Mouse (Mus musculus) retina, postnatal 7 days (tissue): Measurements from ENCODE around the gene Parp6.

Source experiments
- DNase-seq: peaks from one replicate; pipeline ENCODE4 v3.0.0-alpha.2; 2012; ENCODE audit warnings: low read depth, low spot score

Gene Parp6

GRCm38 (mm10) chr9:59655958-59656634, 39.0 kb downstream of the Parp6 start, which contains the start of gene Pkm:
Gene Pkm (plus strand): TSS chr9:59656368.
- peak; percentile 98 for DNase-seq

GRCm38 (mm10) chr9:59656635-59657617, 39.8 kb downstream of the Parp6 start:
- DNase-seq = peak; percentile 84

DNA sequence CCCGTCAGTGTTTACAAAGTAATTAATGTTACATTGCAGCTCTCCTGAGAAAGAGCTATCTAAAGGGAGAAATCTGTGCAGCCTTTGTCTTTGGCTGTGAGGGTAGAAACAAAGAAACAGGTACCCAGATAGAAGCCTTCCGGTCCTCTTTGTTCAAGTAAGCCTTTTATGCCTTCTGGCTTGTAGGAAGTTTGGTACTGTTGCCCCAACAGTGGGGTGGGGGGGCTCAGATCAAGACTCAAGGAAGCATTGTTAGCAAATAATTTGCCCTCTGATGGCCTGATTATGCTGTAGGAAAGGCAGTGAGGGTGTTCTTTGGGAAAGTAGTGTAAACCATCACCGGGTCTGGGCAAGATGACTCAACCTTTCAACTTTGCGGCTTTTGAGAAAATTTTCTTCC, 41.1 kb downstream of the Parp6 start:
- no peak for DNase-seq

GRCm38 (mm10) chr9:59659036-59660026, 42.2 kb downstream of the Parp6 start:
- peak; percentile 74 for DNase-seq

GRCm38 (mm10) chr9:59660421-59660820, 43.3 kb downstream of the Parp6 start:
- DNase-seq = peak; percentile 50

DNA sequence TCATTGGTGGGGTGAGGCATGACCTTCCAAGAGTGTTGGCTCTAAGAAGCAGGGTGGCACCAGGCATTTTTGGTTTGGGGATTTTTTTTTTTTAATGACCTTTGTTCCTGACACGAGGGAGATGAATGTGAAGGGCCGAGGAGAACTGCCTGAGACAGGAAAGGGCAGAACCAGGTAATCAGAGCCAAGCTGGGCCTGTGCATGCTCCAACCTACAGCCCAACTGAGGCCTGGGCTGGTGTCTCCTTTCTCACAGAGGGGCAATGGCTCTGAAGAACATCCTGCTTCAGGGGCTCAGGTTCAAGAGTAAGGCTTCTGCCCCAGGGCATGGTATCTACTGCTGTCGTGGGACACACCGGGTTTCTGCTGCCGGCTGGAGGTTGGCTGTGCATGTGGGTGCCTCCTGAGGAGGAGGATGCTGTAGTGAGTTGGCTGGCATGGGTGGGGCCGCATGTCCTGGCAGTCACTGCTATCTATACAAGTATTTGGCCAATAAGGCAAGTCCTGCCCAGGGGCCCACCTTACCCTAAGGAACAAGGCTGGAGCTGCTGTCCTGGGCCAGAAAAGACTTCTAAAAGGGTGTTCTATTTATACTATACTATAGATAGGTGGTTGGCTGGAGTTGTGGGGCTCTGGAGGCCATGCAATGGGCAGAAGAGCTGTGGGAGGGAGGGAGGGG, 44.4 kb downstream of the Parp6 start:
- no peak for DNase-seq

DNA sequence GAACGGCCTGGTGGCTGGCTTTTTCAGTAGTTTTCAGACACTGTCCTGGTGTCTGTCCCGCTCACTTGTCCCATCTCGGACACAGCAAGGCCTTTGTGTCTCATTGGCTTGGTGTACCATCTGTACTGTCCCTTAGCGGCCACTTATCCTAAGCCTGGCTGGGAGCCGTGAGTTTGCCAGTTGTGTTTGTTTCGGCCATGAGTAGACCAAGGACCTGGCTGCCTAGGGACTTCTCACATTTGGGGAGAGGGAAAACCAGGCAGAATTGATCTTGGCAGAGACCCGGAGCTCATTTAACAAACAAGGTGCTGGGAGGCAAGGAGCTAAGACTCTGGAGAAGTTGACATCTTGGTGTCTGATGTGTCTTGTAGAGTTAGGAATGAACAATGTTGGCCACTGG, 46.1 kb downstream of the Parp6 start:
- no peak for DNase-seq

- DNase-seq = no peak
These were observed 46.9 kb downstream of the Parp6 start for GRCm38 (mm10) chr9:59663957-59664356.

- DNase-seq = no peak
These were observed 47.7 kb downstream of the Parp6 start for GRCm38 (mm10) chr9:59664664-59665256.

DNA sequence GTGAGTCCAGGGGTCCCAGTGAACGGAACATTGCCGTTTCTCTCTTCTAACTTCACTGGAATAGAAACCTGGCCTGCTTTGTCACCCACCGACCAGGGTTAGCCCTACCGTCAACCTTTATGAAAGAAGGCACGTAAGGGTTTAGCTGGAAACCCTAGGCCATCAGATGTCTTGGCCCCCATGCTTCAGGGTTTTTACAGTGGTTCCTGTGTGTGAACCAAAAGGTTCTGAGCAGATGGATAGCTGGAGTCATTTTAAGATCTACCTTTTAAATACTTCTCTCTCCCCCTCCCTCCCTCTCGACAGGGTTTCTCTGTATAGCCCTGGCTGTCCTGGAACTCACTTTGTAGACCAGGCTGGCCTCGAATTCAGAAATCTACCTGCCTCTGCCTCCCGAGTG, 48.9 kb downstream of the Parp6 start:
- no peak for DNase-seq

GRCm38 (mm10) chr9:59666813-59667212, 49.7 kb downstream of the Parp6 start:
- DNase-seq = no peak

DNA sequence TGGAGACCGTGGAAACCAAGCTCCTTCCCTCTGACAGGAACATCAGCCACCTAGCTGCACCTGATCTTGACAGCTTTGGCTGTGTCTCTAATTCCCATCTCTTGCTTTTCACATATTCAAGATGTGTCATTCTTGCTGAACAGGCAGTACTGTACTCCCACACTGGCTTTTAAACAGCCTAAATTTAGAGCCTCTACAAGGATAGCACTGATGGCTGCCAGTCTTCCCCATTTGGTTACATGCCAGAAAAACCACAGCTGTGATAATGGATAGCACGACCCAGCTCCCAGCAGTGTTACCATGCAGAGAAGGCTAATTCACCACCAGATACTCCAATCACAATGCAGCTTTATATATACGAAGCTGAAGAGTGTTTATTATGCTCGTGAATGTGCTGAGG, 50.2 kb downstream of the Parp6 start:
- DNase-seq = no peak

GRCm38 (mm10) chr9:59667904-59668303, 50.8 kb downstream of the Parp6 start:
- DNase-seq = no peak

DNA sequence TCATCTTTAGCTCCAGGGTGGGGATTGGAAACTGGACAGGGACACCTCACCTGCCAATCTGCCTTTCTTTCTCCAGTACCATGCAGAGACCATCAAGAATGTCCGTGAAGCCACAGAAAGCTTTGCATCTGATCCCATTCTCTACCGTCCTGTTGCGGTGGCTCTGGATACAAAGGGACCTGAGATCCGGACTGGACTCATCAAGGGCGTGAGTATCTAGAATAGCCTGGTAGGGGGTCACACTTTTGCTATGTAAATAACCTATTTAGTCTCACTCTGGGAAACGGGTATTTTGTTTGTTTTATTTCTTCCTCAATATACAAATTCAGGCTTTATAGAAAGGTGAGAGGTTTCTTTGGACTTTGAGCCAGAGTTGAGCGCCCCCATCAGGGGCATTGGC, 51.4 kb downstream of the Parp6 start:
- DNase-seq = no peak

DNA sequence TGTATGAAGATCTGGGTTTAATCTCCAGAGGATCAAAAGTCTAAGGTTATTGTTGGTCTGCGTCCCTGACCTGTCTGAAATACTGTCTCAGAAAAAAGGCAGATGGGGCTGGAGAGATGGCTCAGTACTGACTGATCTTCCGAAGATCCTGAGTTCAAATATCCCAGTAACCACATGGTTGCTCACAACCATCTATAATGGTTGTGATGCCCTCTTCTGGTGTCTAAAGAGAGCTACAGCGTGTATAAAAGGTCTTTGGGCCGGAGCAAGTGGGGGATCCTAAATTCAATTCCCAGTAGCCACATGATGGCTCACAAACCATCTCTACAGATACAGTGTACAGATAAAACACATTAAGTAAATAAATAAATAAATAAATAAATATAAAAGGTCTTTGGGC, 52.1 kb downstream of the Parp6 start:
- no peak for DNase-seq

DNA sequence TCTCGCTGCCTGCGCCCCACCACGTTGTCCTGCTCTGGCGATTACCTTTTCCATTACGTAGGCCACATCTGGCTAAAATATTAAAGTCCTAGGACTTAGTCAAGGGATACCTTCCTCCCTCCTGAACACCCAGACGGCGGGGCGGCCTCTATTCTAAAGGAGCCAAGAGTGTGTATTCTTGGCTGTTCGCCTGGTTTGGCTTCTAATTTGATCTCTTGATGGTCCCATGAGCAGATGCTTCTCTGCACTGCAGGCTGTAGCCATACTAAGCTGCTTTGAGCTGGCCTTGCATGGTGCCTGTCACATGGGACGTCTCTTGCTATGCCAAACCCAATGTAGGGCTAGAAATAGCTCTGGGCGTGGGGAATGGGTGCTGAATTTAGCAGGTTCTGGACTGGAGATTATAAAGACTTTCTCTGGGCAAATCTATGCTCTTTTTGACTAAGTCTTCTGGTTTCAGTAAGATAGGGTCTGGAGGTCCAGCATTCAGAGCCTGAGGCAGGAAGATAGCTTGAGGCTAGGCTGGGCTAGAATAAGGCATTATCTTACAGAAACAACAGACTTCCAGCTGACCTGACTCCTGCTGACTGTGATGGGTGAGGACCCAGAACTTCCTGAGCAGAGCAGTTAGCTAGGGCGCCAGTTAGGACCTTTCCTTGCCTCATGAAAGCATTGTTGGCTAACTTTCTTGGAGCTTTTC, 55.3 kb downstream of the Parp6 start:
- DNase-seq = no peak

DNA sequence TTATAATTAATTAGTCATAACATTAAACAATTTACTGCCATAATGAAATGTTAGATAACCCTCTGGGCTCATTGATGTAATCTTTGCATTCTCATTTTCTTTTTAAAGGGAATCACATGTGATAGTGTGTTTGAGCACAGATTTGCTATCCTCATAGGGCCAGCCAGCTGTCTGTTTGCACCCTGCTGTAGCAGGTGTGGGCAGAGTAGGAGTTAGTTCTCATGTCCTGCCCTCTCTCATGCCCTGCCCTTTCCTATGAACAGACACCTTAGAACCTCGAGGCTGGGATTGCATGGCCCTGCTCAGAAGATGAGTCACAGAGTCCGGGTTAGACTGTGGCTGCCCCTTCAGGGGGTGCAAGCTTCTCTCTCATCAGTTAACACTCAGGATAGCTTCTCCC, 56.3 kb downstream of the Parp6 start:
- no peak for DNase-seq

- DNase-seq = no peak
These were observed 58.5 kb downstream of the Parp6 start for GRCm38 (mm10) chr9:59675598-59675997.

DNA sequence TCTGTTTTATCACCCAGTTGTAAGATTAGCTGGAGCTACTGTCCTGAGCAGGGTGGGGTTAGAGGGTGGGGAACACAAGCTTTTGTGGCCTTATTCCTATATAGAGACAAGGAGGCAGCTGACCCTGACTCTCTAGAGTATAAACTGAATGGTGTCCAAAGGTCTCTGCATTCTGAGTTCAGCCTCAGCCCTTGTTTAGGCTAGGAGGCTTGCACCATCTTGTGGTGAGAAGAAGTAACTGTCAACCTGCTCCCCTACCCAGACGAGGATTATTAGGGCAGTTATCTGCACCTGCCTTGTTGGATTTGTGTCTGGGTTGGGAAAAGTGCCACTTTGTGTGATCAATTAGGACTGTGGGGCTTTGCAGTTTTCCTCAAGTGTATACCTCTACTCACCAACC, 61.2 kb downstream of the Parp6 start:
- DNase-seq = no peak
